Mouse (Mus musculus) bone marrow, adult 2 months (tissue): ENCODE measurements around the gene Rptor.

Source experiments
- CTCF ChIP-seq: fragments of 200-500 bp; IDR thresholded peaks from 2 replicates; pipeline ENCODE4 v1.5.1; 2011; ENCODE audit warnings: low read length, control low read depth; ENCODE audit not compliant: control insufficient read depth, insufficient read depth
- POLR2A ChIP-seq: fragments of 200-500 bp; IDR thresholded peaks from 2 replicates; pipeline ENCODE4 v1.6.1; 2011; ENCODE audit warnings: low read depth, mild to moderate bottlenecking, control low read depth, low read length, borderline replicate concordance; ENCODE audit not compliant: control insufficient read depth

GRCm38 (mm10) chr11:119672775-119673174, 70.1 kb downstream of the Rptor start:
- no peak for TF ChIP-seq CTCF
- TF ChIP-seq POLR2A, result no peak
